Mouse (Mus musculus): ENCODE measurements around the gene Entpd5. TPM values are rescaled to one million over a fixed set of nuclear protein-coding genes. Genes with fewer than 3 reads are reported as not detected.
A peak's percentile ranks its signal among the peaks of the same experiment; 100 is the strongest.

The Entpd5 gene
- polyA plus RNA-seq, 2 experiments, result 7.7 to 12.2 TPM

DNA sequence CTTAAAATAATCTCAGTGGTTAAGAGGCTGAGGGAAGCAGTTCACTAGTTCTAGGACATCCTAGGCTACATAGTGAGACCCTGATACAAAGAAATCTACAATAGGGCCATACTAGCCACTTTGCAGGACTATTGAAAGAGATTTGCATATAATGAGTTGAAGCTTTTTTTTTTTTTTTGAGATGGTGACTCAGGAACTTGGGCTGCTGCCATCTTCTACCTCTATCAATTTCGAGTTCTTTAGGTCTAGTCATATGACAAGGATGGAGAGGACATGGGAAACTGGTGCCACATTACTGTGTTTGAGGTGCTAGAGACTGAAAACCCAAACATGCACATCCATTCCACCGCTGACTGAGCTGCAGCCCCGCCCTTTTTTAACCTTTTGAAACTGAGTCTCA lies 15.2 kb upstream of the Entpd5 start:
- Histone ChIP-seq H3K27me3 (ENCODE audit: control insufficient read depth, insufficient read depth, low read length) (no peaks in the 10 kb centered on the region), H3K27ac (replicated peaks; ENCODE audit: low read depth, low read length) (no peak overlapping the region), H3K9me3 (ENCODE audit: control insufficient read depth, low read length) (no peaks in the 10 kb centered on the region), H3K4me1 (ENCODE audit: control insufficient read depth, insufficient read depth, low read length) (no peaks in the 10 kb centered on the region), H3K4me2 (replicated peaks; ENCODE audit: low read depth, low read length, severe bottlenecking) (no peak overlapping the region), H3K4me3 (replicated peaks; ENCODE audit: low read length) (no peak overlapping the region), H3K9ac (ENCODE audit: low read depth, low read length, severe bottlenecking) (no peak overlapping the region), H3K36me3 (ENCODE audit: control insufficient read depth, insufficient read depth, low read length) (no peaks in the 10 kb centered on the region)
- 46% methylated on average over 3 of the region's 3 CpGs for WGBS
- ATAC-seq (ENCODE audit: low FRiP score, low read depth), result no peak
- TF ChIP-seq POLR2A (IDR thresholded peaks at IDR 0.05; ENCODE audit: borderline replicate concordance, extremely low read depth, insufficient read depth, insufficient read length), result no peak
- no peak for DNase-seq (ENCODE audit: low spot score)

DNA sequence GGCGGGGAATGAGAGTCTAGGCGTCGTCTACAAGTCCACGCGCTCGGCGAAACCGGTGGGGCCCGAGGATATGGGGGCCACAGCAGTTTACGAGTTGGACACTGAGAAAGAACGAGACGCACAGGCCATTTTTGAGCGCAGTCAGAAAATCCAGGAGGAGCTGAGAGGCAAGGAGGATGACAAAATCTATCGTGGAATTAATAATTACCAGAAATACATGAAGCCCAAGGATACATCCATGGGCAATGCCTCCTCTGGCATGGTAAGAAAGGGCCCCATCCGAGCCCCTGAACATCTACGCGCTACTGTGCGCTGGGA lies 8.7 kb upstream of the Entpd5 start:
- ATAC-seq (ENCODE audit: low FRiP score, low read depth), result no peak
- TF ChIP-seq POLR2A (IDR thresholded peaks at IDR 0.05; ENCODE audit: borderline replicate concordance, extremely low read depth, insufficient read depth, insufficient read length), result no peak
- Histone ChIP-seq H3K27ac (replicated peaks; ENCODE audit: low read depth, low read length) (peak overlapping the region; percentile 19; the same call in 1 of the 2 replicates), H3K9ac (ENCODE audit: low read depth, low read length, severe bottlenecking) (peak overlapping the region; percentile 71), H3K27me3 (ENCODE audit: control insufficient read depth, insufficient read depth, low read length) (no peaks in the 10 kb centered on the region), H3K9me3 (ENCODE audit: control insufficient read depth, low read length) (0 out of 2 replicates have a peak, but pooled peaks cover 4% of the 10 kb centered on the region), H3K4me1 (ENCODE audit: control insufficient read depth, insufficient read depth, low read length) (no peaks in the 10 kb centered on the region), H3K4me2 (replicated peaks; ENCODE audit: low read depth, low read length, severe bottlenecking) (peak overlapping the region; percentile 79), H3K36me3 (ENCODE audit: control insufficient read depth, insufficient read depth, low read length) (no peaks in the 10 kb centered on the region), H3K4me3 (replicated peaks; ENCODE audit: low read length) (peak overlapping the region; percentile 56)
- 31% methylated on average over 18 of the region's 18 CpGs for WGBS
- DNase-seq (ENCODE audit: low spot score), result no peak

DNA sequence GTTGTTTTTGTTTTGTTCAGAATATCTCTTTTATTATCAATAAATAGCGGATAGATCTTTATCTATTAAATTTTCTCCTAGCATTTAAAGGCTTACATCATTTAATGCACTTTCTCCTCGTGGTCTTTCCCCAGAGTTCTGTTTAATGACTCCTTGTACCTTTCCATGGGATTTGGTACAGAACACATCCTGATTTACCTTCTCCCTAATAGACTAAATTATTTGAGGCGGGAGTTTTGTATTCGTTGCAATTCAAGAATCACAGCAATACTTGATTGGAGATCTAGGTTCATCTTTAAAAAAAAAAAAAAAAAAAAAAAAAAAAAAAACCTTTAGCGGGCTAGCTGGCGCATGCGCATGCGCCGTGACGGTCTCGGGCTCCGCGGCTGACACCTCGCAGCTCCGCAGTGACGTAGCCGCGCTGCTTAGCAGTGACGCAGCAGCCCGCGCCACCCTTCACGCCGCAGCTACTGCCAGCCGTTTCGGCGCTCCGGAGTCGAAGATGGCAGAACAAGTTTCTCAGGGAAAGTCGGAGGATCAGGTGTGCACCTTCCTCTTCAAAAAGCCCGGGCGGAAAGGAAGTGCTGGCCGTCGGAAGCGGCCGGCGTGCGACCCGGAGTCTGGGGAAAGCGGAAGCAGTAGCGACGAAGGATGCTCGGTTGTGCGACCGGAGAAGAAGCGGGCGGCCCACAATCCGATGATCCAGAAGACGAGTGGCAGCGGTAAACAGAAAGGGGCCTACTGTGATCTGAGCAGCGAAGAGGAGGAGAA lies 8.2 kb upstream of the Entpd5 start, which contains the start of gene Rnf113a2:
Rnf113a2 (plus strand) TSS at position 363 of the 771 bp plus-strand sequence.
- TF ChIP-seq POLR2A (IDR thresholded peaks at IDR 0.05; ENCODE audit: borderline replicate concordance, extremely low read depth, insufficient read depth, insufficient read length), result 0 out of 2 replicates have a peak, but pooled peaks have one; percentile 23
- Histone ChIP-seq H3K4me1 (ENCODE audit: control insufficient read depth, insufficient read depth, low read length) (no peaks in the 10 kb centered on the region), H3K9me3 (ENCODE audit: control insufficient read depth, low read length) (0 out of 2 replicates have a peak, but pooled peaks cover 4% of the 10 kb centered on the region), H3K27ac (replicated peaks; ENCODE audit: low read depth, low read length) (peak within 1 kb of the TSS; percentile 19; the same call in 1 of the 2 replicates), H3K27me3 (ENCODE audit: control insufficient read depth, insufficient read depth, low read length) (no peaks in the 10 kb centered on the region), H3K4me2 (replicated peaks; ENCODE audit: low read depth, low read length, severe bottlenecking) (peak within 1 kb of the TSS; percentile 79), H3K36me3 (ENCODE audit: control insufficient read depth, insufficient read depth, low read length) (no peaks in the 10 kb centered on the region), H3K9ac (ENCODE audit: low read depth, low read length, severe bottlenecking) (peak within 1 kb of the TSS; percentile 71), H3K4me3 (replicated peaks; ENCODE audit: low read length) (peak within 1 kb of the TSS; percentile 56)
- 3% methylated on average over 50 of the region's 50 CpGs for WGBS
- ATAC-seq (ENCODE audit: low FRiP score, low read depth) (peak; percentile 89), DNase-seq (ENCODE audit: low spot score) (peak; percentile 86)

DNA sequence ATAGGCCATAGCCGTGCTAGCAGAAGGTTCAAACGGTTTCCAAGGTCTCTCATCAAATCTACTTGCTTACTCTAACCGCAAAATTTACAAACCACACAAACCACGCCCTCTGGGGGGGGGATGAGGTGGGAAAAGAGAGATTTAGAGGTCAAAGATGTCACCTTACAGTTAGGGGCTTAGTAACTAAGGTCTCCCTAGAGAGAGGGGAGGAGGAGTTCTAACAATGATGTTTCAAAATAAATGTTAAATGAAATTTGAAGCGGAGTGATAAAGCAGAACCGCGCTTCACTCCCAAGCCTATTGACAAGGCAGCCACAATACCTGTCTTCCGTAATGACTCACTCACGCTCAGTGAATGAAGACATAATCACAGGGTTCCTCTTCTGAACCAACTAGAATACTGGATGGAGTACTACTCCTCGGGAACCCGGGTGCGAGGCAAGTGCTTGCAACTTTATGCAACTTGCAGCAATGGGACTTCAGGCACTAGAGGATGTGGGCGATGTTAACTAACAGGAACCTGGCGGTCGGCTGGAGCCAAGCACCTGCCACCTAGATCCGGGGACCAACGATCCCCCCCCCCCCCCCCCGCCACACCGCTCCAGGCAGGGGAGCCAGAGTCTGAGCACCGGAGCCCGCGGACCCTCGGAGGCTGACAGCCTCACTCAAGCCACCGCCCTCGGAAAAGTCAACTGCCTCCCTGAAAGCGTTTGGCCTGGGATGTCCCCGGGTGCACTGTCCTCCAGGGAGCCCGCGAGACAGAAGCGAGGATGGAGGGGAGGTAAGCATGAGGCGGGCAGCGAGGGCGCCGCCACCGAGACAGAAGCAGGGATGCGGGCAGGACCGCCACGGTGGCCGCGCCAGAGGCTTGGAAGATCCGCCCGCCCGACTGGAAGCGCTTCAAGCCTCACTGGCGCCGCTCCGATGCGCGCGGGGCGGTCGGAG lies 683 bp downstream of the Entpd5 start:
- 2% methylated on average over 34 of the region's 52 CpGs for WGBS
- DNase-seq (ENCODE audit: low spot score) (no peak), ATAC-seq (ENCODE audit: low FRiP score, low read depth) (peak; percentile 32)
- peak overlapping the region; percentile 75 for H3K4me3 ChIP-seq (replicated peaks; ENCODE audit: low read length)
- peak overlapping the region; percentile 87 for H3K4me2 ChIP-seq (replicated peaks; ENCODE audit: low read depth, low read length, severe bottlenecking)
- peak overlapping the region; percentile 77 for H3K9ac ChIP-seq (ENCODE audit: low read depth, low read length, severe bottlenecking)
- TF ChIP-seq POLR2A (IDR thresholded peaks at IDR 0.05; ENCODE audit: borderline replicate concordance, extremely low read depth, insufficient read depth, insufficient read length), result no peak
- peaks cover 3% of the 10 kb centered on the region; the same call in 1 of the 2 replicates for H3K4me1 ChIP-seq (ENCODE audit: control insufficient read depth, insufficient read depth, low read length)
- H3K27me3 ChIP-seq (ENCODE audit: control insufficient read depth, insufficient read depth, low read length), result no peaks in the 10 kb centered on the region
- H3K27ac ChIP-seq (replicated peaks; ENCODE audit: low read depth, low read length), result peak overlapping the region; percentile 59
- H3K9me3 ChIP-seq (ENCODE audit: control insufficient read depth, low read length), result no peaks in the 10 kb centered on the region
- H3K36me3 ChIP-seq (ENCODE audit: control insufficient read depth, insufficient read depth, low read length), result no peaks in the 10 kb centered on the region

DNA sequence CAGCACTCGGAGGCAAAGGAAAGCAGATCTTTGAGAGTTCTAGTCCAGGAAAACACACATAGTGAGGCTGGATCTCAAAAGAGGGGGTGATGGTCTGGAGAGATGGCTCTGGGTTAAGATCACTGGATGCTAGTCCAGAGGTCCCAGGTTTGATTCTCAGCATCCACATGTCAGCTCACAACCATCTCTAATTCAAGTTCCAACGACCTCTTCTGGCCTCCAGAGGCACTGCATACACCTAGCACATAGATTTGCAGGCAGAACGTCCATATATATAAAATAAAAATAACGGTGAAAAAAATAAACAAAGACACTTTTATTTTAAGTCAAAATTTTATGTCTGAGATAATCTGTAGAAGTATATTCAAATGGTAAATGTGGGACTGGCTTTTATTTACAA lies 1.6 kb downstream of the Entpd5 start:
- Histone ChIP-seq H3K36me3 (ENCODE audit: control insufficient read depth, insufficient read depth, low read length) (no peaks in the 10 kb centered on the region), H3K4me2 (replicated peaks; ENCODE audit: low read depth, low read length, severe bottlenecking) (no peak overlapping the region), H3K4me1 (ENCODE audit: control insufficient read depth, insufficient read depth, low read length) (peaks cover 3% of the 10 kb centered on the region; the same call in 1 of the 2 replicates), H3K27me3 (ENCODE audit: control insufficient read depth, insufficient read depth, low read length) (no peaks in the 10 kb centered on the region), H3K9me3 (ENCODE audit: control insufficient read depth, low read length) (no peaks in the 10 kb centered on the region), H3K4me3 (replicated peaks; ENCODE audit: low read length) (no peak overlapping the region), H3K9ac (ENCODE audit: low read depth, low read length, severe bottlenecking) (no peak overlapping the region), H3K27ac (replicated peaks; ENCODE audit: low read depth, low read length) (no peak overlapping the region)
- DNase-seq (ENCODE audit: low spot score), result no peak
- no peak for TF ChIP-seq POLR2A (IDR thresholded peaks at IDR 0.05; ENCODE audit: borderline replicate concordance, extremely low read depth, insufficient read depth, insufficient read length)
- no peak for ATAC-seq (ENCODE audit: low FRiP score, low read depth)
- WGBS, result 63% methylated on average over 4 of the region's 4 CpGs

Data from limb, embryonic 14.5 days (tissue).